Mouse (Mus musculus) adrenal gland, postnatal 4 days (tissue): ENCODE results near the gene Arcn1. TPM values are rescaled to one million over a fixed set of nuclear protein-coding genes. Genes with fewer than 3 reads are reported as not detected.

Experiments
- DNase-seq, 2 experiments: peaks; one replicate each; pipeline ENCODE4 v3.0.0; 2021 to 2022; ENCODE audit warnings: low spot score in 2 of 2, mixed read lengths in 2 of 2
- total RNA-seq, 2 experiments: library from RNA; stranded (reverse); gene quantifications; 2 replicates each; pipeline ENCODE4 v1.2.3; 2021

The Arcn1 gene
- total RNA-seq, 2 experiments from 2014 or later: 157 to 158 TPM

GRCm38 (mm10) chr9:44746666-44747065 is 21.0 kb downstream of the Arcn1 start:
- no peak for DNase-seq

GRCm38 (mm10) chr9:44745371-44745770 is 22.3 kb downstream of the Arcn1 start:
- no peak for DNase-seq

GRCm38 (mm10) chr9:44740663-44741192 is 26.9 kb downstream of the Arcn1 start:
- DNase-seq: no peak

GRCm38 (mm10) chr9:44737240-44737949 is 30.2 kb downstream of the Arcn1 start:
- no peak for DNase-seq

- no peak for DNase-seq
These were observed 31.3 kb downstream of the Arcn1 start for GRCm38 (mm10) chr9:44736301-44736700.

GRCm38 (mm10) chr9:44735886-44736285 is 31.8 kb downstream of the Arcn1 start:
- DNase-seq: no peak

GRCm38 (mm10) chr9:44734524-44735494 is 32.8 kb downstream of the Arcn1 start, which contains the start of gene Phldb1:
Phldb1 (minus strand) TSS chr9:44735198.
- DNase-seq: peak in 1 of 2 experiments; percentile 52

GRCm38 (mm10) chr9:44733671-44734523 is 33.7 kb downstream of the Arcn1 start:
- DNase-seq: no peak

- no peak for DNase-seq
These were observed 34.6 kb downstream of the Arcn1 start for GRCm38 (mm10) chr9:44732921-44733530.

GRCm38 (mm10) chr9:44732130-44732549 is 35.5 kb downstream of the Arcn1 start:
- DNase-seq: no peak

- no peak for DNase-seq
These were observed 40.2 kb downstream of the Arcn1 start for GRCm38 (mm10) chr9:44727441-44727840.

GRCm38 (mm10) chr9:44726431-44727146 is 41.1 kb downstream of the Arcn1 start:
- no peak for DNase-seq

- DNase-seq: no peak
These were observed 43.0 kb downstream of the Arcn1 start for GRCm38 (mm10) chr9:44724665-44725064.

GRCm38 (mm10) chr9:44724223-44724622 is 43.4 kb downstream of the Arcn1 start:
- DNase-seq: no peak

GRCm38 (mm10) chr9:44723521-44724041 is 44.1 kb downstream of the Arcn1 start:
- no peak for DNase-seq

GRCm38 (mm10) chr9:44723008-44723407 is 44.6 kb downstream of the Arcn1 start:
- no peak for DNase-seq

GRCm38 (mm10) chr9:44722575-44722974 is 45.1 kb downstream of the Arcn1 start:
- no peak for DNase-seq

- DNase-seq: no peak
These were observed 45.8 kb downstream of the Arcn1 start for GRCm38 (mm10) chr9:44721877-44722186.

GRCm38 (mm10) chr9:44721154-44721876 is 46.3 kb downstream of the Arcn1 start:
- peak in 1 of 2 experiments; percentile 65 for DNase-seq
